Mouse (Mus musculus): ENCODE measurements around the gene Cdkal1. TPM values are rescaled to one million over a fixed set of nuclear protein-coding genes. Genes with fewer than 3 reads are reported as not detected.
A peak's percentile ranks its signal among the peaks of the same experiment; 100 is the strongest.

The Cdkal1 gene
- total RNA-seq, 2 experiments from 2014 or later = 27.4 to 29.2 TPM

DNA sequence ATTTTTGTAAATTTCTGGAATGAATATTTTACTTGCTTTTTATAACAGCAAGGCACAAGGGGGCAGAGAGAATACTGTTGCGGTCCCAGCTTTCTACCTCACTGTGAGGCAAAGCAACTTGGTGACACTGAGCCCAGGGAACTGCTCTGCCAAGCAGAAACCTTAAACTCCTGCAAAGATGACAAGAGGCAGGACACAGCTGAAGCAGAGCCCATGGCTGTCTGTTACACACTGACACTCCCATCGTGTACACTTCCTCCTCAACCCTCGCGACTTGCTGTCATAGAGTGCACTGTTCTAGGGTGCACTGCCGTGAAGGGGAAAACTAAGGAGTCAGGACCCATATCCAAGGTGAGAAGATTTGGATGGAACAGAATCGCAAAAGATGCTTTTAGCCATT is 393.2 kb downstream of the Cdkal1 start:
- no peak for DNase-seq
- intact Hi-C loops (cut with DNase I) = no loop called here

DNA sequence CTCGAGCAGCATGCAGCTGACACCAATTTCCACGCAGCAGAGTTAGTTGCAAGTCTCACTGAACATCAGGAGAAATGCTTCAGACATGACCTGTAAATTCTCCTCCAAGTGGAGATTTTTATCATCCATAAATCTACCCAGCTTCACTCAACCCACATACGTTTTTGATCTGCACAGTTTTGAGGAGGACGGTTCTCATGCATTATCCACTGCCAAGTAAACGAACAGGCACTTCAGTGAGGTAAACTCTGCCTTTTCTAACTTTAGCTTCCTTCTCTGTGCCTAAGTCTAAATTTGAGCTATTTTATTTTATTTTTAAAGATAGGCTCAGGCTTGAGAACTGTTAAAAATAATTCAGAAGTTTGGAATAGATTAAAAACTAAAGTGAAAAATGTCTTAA is 394.7 kb downstream of the Cdkal1 start:
- no peak for DNase-seq
- intact Hi-C loops (cut with DNase I) = no loop called here

DNA sequence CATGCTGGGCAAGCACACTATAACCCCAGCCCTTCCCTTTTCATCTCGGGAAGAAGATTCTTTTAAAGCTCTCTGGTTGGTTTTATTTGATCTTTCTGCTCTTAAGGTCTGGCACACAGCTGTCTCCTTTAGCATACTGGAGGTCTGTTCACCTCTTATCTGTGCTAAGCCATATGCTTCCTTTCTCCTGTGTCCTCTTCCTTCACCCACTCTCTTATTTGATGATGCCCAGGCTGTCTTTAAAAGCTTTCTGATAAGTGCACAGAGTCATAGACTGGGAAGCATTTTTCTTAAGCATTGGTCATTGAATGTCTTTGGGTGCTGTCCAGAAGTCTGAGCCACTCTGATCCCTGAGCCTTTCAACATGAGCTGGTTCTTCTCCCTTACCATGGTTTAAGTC is 397.1 kb downstream of the Cdkal1 start:
- DNase-seq = no peak
- intact Hi-C loops (cut with DNase I) = no loop called here

DNA sequence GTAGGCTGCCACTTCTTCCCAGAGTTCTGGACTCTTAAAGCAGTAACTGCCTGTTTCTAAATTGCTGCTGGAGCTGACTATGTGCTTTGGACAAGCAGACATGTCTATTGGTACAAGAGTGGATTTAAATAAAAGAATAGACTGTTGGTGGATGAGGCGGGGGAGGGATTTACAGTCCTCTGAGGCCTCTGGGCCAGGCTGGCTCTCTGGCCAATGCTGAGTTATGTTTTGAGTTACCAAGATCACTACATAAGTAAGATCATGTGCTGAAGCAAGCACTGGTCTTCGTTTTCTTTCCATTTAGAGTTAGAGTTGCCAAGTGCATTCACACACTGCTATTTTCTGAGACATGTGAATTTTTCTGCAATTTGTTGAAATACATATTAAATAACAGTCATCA is 418.4 kb downstream of the Cdkal1 start:
- intact Hi-C loops (cut with DNase I) = no loop called here
- DNase-seq = no peak

DNA sequence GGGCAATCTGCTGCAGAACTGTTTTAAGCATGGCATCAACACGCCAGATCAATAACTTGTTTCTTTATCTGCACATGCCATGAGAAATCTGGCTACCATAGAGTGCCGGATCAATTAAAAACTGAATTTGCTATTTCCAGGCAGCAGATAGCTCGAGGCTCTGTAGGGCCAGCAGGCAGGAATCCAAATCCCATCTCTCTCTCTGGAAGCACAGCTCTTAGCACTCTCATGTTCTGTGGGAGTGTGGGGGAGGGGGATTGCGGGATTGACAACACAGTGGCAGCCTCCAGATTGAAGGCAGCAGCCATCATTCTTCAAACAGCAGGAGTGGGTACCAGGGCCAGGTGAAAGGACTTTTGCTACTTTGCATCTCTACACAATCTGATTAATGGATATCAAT is 420.7 kb downstream of the Cdkal1 start:
- intact Hi-C loops (cut with DNase I) = no loop called here
- DNase-seq = no peak

DNA sequence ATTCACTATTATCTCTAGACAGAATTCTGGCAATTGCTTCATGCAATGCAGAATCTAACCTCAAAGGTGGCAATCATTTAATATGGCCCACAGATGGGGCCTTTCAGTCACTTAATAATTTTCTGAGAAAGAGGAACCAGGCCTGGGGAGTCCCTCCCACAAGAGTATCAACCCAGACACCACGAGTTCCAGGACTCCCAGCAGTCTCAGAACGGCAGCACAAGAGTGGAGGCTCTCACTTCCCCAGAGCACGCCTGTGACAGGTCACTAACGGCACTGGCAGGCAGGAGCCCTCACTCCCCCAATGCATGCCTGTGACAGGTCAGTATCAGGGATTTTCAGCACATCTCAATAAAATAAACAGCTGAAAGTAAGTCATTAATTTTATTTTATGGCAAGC is 424.6 kb downstream of the Cdkal1 start:
- intact Hi-C loops (cut with DNase I) = no loop called here
- no peak for DNase-seq

DNA sequence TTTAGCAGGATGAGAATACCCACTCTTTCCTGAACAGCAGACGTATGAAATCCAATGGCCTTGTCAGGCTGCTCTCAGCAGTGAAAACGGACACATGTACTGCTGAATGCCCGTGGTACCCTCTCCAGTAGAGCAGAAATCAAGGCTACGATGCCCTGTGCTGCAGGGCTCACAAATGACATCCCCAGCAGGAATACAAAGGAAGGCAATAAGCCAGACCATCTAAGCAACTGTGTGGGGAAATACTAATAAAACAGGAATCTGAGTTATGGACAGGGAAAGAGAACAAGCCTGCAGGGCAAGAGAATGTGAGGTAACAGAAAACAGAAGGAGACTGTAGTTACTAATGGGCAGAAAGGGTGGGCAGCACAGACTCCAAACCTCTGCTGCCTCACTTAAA is 425.6 kb downstream of the Cdkal1 start:
- intact Hi-C loops (cut with DNase I) = no loop called here
- no peak for DNase-seq

DNA sequence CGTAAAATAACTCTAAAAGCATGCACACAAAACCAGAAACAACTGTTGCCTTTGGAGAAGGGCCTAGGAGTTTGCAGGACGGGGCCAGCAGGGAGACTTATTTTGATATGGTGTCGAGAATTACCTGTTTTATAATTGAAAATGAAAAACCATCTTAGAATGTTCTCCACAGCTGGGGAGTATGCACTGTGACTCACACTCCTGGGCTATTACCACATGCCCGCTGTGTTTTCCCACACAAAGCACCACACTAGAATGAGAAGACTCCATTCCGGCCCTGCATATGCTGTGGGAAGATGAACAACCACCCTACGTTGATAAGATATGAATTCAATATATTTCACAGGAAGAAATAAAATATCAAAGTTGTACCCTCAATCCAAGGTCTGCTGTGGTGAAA is 426.3 kb downstream of the Cdkal1 start:
- no peak for DNase-seq
- intact Hi-C loops (cut with DNase I) = no loop called here

DNA sequence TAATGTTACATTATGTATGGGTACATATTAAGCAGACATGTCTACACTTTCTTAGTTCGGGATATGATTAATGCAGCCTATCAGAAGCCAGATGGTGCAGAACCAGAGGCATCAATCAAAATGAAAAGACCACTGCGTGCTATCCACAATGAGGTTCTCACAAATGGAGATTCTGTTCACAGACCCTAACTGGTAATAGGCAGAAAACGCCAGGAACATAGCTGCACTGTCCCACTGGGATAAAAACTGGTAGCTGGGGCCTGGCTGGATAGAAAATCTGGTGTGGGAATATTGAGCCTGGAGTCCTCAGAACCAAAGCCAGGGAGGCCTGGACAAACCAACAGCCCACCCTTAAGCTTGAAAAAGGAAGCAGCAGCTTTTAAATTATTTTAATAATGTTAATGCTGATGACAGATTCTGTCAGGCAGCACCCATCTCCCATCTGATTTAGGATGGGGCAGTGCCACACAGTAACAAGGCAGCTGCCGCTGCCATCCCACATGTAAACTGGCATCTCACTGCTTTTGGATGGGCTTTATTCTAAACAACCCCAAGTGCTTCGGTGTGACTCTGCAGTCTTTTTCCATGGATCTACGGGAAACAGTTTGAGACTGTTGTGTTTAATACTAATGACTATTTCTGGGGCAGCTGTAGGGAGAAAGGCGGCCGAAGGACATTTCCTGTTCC is 438.9 kb downstream of the Cdkal1 start:
- intact Hi-C loops (cut with DNase I) = no loop called here

DNA sequence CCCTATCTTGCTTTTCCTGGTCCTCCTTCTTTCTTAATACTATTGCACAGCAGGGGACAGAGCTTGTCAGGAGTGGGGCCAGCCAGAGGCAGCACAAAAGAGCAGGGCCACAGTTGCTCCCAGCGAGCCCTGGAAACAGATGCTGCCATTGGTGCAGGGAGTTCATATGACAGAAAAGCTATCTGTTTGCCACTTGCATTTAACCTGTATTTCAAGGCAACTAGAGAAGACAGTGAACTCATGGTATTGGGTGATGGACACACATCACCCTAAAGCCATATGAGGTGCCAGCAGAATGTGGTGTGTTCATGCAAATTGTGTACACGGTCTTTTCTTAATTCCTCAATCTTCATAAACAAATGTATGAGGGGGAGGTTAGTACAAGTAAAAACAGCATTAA is 439.5 kb downstream of the Cdkal1 start:
- no peak for DNase-seq
- intact Hi-C loops (cut with DNase I) = no loop called here

More for the DNA sequence above, 438.9 kb downstream of the Cdkal1 start:
- peak in 1 of 2 experiments; percentile 24 for DNase-seq

DNA sequence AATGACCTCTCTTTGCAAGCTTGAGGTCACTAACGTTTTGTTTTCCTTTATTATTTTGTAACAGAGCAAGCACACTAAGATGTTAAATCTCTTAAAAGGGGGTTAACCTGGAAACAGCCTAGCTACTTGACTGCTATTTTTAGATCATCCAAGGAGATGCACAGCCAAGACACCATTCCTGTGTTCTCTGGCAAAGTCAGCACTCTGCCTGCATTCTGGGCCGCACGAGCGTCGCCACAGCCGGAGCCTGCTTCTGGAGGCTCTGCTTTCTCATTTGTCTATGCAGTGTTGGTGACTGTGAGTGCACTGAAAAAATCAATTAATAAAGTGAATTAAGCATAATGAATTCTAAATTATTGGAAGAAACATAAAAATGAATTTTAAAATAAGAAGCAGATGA is 440.6 kb downstream of the Cdkal1 start:
- intact Hi-C loops (cut with DNase I) = no loop called here
- DNase-seq = peak in 1 of 2 experiments; percentile 28

DNA sequence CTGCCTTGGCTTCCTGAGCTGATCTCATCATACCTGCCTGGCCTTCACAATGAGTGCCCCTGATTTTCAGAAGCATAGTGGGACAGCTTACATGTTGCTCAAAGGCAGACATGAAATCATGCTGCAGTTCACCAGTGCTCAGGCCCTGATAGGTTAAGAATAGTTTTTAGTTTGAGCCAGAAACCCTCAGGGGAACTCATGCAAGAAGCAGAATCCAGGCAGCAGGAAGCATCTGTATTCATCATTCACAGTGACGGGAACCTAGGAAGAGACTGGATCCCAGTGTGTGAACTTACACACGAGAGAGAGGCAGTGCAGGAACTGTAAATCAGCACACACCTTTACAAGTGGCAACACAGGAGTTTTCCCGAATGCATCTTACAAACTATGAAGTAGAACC is 441.0 kb downstream of the Cdkal1 start:
- intact Hi-C loops (cut with DNase I) = no loop called here
- DNase-seq = peak in 1 of 2 experiments; percentile 25

DNA sequence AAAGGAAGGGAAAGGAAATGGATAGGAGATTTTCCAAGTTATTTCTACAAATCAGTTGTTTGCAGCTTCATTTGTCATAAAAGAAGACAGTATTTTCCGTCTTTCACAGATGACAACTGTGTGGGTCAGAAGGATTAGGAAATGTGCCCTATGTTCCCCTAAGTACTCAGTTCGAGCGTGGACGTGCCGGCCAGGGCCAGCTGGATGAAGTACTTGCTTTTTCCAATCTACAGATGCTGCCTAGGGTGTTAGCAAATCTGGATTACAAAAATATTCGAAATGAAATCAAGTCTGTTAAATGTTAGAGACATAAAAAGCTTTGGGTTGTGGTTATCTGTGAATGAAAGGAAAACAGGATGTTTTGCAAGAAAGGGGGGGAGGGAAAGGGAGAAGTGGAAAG is 444.3 kb downstream of the Cdkal1 start:
- intact Hi-C loops (cut with DNase I) = no loop called here
- peak in 1 of 2 experiments; percentile 27 for DNase-seq

DNA sequence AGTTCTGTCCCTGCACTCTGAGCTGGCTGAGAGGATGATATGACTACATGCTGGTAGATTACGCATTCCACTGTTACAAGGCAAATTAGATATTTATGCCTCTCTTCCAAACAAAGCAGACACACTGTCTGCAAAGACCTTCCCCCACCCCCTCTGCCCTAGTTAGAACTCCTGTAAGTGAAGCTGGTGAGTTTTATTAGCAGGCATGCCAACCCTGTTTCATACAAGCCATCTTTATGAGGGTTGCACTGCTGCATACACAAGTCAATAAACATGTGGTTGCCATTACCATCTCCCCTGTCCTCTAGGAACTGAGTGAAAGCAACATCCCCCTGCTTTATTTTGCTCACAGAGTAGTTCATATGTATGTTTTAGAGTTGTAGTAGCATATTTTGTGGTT is 447.9 kb downstream of the Cdkal1 start:
- no peak for DNase-seq
- intact Hi-C loops (cut with DNase I) = no loop called here

DNA sequence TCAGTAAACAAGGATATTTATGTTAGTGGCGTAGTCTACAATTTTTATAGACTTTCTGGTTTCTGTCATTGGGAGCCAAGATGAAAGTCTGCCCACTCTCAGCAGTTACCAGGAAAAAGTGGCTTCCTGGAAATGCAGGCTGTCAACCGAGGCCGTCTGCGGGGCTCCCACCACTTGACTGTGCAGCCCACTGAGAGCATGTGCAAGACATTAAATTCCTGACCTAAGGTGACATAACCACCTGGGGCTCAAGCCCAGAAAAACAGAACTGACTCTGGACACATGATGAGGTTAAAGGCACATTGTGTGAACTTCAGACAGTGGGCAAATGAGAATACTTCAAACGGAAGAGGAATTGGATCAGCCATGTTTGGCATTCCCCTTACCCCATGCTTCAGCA is 450.2 kb downstream of the Cdkal1 start:
- intact Hi-C loops (cut with DNase I) = no loop called here
- DNase-seq = no peak

DNA sequence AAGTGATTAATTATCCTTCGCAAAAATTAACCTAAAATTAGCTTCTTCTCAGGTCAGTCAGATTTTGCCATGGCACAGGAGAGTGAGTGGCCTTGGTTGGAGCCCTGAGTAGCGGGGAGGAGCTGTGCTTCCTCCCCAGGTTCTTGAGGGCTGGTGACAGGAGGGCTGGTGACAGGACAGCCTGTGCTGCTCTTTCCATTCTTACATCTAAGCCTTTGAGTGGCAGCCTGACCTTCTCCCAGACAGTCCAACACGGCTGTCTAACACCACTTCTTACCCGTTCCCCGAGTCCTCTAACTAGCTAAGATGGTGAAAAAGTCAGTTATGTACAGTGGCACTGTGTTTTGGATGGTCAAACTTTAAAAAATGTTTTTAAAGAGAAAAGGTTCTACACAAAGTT is 452.3 kb downstream of the Cdkal1 start:
- intact Hi-C loops (cut with DNase I) = no loop called here
- no peak for DNase-seq

DNA sequence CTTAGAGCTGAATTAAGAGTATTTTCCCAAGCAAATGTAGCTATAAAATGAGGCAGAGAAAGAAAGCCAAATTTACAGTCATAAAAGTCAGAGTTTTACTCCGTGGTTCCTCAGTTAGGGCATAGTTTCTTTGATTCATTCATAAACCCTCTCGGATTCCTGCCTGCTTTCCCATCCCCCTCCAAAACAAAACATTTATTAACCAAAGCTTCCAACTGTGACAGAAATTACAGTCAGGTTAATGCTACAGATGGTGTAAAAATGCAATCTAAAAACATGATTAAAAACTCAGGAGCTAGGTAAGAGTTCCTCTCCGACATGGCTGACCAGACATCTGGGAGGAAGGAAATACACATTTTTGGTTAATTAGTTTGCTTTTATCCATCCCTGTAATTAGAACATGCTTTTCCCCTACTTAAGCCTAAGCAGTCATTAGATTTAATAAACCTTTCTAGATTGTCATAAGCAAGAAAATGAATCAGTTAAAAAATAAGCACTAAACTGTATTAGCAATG is 452.9 kb downstream of the Cdkal1 start:
- intact Hi-C loops (cut with DNase I) = no loop called here
- no peak for DNase-seq

DNA sequence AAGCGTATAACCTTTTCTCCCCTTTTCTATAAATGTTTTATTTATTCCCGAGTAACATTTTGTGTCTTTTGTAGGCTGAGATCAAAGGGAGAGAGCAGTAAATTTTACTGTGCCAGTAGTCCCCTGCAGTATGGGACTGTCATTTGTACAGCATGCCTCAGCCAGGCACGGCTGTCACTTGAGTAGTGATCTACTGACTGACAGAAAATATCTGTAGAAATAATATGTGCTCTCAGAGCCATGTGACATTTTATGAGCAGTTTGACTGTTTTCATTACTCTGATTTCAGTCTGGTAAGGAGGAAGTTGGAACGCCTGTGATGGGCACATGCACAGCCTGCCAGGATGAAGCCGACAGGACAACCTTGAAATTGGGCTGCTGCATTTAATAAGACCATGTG is 455.6 kb downstream of the Cdkal1 start:
- intact Hi-C loops (cut with DNase I) = no loop called here
- DNase-seq = no peak

DNA sequence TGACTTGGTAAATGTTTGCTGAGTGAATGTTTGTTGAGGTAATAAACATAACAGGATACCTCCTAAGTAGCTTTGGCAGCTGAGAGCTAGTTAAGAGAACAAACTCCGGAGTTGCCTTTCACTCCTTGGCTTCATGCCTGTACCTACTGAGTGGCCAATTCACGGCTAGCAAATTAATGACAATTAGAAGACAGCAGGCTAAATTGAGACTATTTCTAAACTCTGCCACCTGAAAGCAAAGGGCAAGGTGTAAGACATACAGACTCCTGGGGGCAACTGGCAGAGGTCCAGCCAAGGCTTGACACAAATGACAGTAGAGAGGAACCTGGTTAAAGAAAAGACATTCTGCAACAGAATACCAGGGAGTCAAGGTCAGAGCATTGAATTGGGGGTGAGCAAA is 457.0 kb downstream of the Cdkal1 start:
- peak in 1 of 2 experiments; percentile 21 for DNase-seq
- intact Hi-C loops (cut with DNase I) = no loop called here

DNA sequence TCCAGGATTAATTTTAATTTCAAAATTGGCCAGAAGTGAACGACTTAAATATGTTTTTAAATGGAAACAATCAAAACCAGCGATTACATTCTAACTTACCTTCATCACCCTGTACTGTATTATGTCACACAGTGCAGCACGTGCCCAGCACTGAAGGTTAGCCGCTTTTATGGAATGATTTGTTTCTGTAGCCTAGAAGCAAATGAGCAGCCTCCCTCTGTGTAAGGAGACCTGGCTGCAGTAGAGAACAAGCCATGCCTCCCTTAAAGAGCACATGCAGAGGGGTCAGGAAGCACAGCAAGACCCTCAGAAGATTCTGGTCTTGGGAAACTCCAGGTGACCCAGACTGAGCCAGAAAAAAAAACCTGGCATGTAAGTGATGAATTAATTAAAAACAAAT is 459.8 kb downstream of the Cdkal1 start:
- DNase-seq = no peak
- intact Hi-C loops (cut with DNase I) = no loop called here

DNA sequence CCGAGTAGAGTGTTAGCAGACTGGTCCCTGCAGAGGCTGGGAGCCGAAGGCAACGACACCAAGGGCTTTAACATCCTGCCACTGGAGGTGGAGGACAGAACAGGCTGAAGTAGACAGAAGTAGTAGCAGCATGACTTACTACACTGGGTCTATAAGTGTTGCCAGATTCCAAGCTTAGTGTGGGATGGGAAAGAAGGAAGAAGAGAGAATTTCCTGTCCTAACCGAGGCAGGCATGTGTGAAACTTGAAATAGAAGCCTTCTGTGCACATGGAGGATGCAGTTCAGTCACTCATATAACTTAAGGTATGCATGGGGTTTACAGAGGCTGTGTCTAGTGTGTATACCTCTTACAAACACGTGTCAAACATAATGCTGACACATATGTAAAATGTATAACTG is 465.4 kb downstream of the Cdkal1 start:
- no peak for DNase-seq
- intact Hi-C loops (cut with DNase I) = no loop called here

DNA sequence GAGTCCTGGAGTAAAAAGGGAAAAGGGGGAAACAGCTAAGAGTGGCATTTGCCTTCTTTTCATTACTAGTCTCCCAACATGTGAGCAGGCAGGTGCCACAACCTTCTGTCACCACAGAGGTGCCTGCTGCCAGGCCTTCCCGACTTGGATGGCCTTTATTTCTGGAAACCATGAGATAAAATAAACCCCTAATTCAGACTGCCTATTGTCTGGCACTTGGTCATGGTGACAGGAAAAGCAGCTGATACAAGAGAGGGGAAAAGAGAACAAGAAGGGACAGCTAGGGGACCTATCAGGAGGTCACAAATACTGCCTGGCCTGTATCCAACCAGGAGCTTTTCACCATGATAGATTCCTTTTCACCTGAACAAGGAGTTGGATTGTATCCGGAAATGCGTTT is 466.6 kb downstream of the Cdkal1 start:
- no peak for DNase-seq
- intact Hi-C loops (cut with DNase I) = no loop called here

DNA sequence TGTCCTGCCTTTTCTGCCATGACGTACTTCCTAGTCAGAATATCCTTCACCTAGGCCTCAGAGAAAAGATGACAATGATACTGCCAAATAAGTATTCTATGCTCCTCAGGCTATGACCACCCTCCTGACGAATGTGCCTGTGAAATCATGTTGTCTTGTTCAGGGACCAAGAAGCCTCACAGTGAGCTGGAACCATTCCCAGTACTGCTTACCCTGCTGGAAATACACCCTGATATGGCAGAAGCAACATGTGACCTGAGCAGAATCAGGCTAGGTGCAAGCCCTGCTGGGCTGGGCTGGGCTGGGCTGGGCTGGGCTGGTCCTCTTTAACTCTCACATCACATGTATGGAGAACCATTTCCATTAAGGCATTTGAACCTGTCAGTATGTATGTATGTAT is 477.9 kb downstream of the Cdkal1 start:
- DNase-seq = peak; percentile 13 to 29

More for the DNA sequence above, 477.9 kb downstream of the Cdkal1 start:
- intact Hi-C loops (cut with DNase I) = no loop called here
